Mouse (Mus musculus) retina, adult 2 months (tissue): ENCODE data around the gene Rps7.
A peak's percentile ranks its signal among the peaks of the same experiment; 100 is the strongest.

ENCODE experiments used
- DNase-seq: peaks from one replicate; pipeline ENCODE4 v3.0.0-alpha.2; 2012; ENCODE audit warnings: low read depth, low spot score

The Rps7 gene

DNA sequence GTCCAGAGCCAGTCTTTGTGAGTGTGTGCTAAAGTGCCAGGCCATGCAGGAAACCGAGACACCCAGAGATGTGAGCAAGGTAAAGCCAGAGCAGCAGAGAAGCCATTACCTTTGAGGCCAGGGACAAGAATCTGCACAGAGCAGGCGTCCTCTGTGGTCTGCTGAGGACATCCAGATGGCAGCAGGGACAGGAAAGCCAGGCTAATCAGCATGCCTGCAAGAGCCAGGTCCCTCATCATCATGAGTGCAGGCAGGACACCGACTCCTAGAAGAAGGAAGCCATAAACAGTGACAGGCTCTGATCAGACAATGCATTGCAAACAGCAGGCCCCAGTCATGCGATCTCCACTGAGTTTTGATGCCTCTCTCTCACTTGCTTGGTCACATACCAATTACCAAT, 18.5 kb downstream of the Rps7 start:
- no peak for DNase-seq

DNA sequence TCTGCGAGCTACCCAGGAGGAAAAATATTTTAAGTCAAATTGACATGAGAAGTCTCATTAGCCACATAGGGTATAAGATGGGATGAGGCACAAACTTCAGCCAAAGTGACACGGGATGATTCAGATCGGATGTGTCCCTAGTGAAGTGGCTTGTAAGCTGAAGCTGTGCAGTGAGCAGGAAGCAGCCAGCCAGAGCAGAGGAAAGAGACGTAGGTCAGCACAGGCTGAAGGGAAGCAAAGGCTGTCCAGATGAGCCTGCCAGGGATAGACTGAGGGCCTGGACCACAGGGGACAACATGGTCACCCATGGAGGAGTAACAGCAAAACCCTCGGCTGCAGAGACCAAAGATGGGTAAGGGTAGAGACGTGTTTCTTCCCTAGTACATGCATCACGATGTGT, 21.4 kb downstream of the Rps7 start:
- DNase-seq, result no peak

DNA sequence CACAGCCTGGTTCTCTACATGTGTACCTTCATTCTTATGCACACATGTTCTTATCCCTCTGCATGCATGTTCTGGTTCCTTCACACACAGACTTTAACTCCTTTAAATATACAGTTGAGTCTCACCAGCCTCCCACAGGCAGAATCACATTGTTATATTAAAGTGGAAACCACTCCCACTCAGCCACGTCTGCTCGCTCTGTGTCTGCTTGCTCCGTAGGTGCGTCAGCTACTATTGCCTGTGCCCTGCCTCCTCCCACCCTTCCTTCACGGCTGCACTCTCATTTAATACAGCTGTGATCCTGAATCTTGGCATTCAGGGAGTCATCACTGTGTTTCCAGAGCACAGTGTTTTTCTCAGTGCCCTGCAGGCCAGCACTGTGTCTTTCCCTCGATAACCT, 23.4 kb downstream of the Rps7 start:
- DNase-seq, result no peak

DNA sequence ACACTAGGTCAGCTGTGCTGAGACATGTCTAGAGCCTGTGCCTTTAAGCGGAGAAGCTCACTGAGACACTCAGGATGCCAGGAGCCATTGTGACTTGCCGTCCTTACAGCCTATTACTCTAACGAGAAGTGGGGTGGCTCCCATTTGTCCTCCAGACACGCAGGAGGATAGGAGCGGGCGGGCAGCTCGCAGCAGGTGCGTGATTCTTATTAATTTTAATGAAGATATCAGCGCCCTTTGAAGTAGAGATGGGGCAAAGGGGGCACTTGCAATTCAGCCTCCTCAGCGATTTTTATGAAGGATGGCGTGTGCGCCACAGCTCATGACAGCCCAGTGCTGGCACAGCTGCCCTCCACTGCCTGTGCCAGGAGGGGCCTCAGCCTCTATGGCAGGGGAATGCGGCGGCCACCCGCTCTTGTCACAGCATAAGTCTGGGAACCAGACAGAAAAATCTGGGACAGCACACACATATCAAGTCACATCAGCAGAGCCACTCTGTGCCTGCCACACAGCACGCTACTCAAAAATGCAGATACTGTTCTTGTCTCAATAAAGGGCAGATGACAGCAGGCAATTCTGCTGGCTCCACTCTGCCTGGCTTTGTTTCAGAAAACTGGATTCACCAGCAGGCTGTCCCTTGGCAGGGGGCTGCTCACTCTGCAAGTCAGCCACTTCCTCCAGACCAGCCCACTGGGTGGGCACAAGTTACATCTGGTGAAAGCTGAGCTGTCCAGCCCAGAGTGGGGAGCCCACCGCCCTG, 28.0 kb downstream of the Rps7 start:
- no peak for DNase-seq

DNA sequence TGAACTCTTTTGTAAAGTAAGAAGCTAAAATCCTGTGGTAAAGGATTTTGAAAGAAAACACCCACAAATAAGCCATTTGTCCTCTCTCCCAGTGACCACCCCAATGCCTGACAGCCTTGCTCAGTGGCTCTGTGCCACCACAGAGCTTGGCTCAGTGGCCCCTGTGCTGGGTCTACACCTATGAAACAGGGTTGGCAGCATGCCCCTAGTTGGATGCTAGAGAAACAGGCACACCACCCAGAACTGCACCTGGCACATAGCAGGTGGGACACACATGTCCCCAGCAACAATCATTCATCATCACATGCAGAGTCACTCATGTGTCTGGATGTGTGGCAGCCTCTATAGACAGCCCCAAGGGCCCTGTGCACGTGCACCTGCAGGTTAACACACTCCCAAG, 32.3 kb downstream of the Rps7 start:
- DNase-seq, result no peak

DNA sequence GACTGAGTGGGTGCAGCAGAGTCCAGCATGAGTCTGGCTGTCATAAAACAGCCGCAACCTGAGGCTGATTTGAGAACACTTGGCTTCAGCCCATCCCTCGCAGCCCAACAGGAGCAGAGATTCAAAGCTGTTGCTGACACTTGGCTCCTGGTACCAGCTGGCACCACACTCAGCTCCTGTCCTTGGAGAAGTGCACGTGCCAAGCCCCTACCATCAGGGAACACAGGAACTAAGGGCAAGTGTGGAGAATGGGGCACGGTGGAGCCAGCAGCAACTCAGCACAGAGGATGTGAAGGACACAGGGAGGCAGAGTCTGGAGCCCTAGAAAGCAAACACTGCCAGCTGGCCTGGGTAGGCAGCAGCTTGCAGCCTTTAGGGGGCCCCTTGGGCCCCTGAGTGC, 33.5 kb downstream of the Rps7 start:
- no peak for DNase-seq

DNA sequence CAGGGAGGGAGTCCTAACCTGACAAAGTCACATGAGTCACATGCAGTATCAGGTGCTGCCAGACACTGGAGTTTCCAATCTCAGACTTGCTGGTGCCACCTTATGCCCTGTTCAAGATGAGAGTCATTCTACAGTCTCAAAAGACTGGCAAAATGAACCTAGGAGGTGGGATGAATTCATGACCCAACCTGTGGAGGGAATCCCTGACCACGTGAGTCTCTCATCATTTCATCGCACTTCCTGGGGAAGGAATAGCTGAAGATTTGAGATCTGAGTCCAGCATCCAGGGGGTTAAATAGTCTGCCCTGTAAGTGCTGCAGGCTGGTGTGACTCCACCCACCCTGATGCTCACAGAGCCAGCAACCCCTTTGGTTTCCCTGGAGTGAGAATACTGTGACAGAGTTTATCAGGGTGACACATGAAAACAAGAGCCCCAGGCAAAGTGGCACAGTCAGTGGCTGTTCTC, 37.2 kb downstream of the Rps7 start:
- DNase-seq, result no peak

DNA sequence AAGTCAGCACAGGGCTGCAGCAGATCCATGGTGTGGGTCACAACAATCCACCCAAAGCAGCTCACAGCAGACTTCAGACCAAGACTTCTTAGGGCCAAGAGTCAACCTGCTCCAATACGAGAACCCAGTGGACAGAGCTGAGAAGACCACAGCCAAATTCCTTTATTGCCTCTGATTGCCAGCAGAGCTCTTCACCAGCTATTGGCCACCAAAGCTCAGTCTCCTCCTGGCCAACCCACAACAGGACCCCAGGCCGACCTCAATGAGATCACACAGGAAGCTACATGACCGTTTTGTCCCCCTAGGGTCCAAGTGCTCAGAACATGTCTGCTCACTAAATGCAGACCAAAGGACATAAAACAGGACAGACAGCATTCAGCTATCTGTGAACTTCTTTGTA, 37.6 kb downstream of the Rps7 start:
- no peak for DNase-seq

DNA sequence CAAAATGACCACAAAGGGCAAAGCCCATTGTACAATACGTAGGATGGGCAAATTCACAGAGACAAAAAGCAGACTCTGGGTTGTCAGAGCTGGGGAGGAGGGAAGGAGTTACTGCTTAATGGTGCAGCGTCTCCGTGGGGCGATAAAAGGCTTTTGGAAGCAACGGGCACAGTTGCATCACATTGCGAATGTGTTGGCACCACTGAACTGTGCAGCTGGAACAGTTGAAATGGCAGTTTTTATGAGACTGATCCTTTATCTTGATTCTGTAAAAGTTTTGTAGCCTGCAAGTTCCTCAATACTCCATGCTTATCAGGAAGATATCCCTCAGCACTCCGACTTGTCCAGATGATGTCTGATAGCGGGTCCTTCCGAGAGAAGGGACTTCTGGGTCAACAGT, 38.1 kb downstream of the Rps7 start:
- no peak for DNase-seq

DNA sequence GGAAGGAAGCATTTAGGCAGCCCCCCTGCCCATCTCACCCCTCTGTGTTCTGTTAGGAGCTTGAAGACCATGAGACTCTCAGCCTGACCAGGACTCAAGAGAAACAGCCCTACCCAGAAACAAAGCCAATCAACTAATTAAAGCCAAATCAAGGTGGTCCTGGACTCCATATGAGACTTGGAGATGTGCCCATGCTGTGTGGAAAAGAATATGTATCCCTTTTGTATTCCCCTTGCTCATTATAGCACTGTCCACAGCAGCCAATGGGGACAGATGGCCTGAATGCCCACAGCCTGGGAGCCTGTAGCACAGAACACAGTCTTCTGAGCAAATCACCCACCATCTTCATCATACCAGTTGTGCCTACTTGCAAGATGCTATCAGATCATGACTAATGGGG, 38.9 kb downstream of the Rps7 start:
- no peak for DNase-seq

DNA sequence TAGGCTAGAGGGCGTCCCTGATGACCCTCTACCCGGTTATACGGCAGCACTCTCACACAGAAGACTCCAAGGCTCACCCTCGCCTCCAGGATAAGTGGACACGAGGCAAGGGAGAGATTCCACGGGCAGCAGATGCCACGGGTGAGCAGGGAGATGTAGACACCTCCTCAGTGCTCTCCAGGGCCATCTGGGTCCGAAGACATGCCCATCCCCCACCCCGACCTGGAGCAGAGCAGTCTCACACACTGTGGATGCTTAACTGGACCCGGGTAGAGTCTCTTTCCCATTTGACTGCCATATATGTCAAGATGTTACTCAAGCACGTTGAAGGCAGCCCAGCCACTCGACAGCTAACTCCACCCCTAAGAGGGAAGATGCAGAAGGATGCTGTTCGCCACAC, 45.3 kb downstream of the Rps7 start:
- no peak for DNase-seq

DNA sequence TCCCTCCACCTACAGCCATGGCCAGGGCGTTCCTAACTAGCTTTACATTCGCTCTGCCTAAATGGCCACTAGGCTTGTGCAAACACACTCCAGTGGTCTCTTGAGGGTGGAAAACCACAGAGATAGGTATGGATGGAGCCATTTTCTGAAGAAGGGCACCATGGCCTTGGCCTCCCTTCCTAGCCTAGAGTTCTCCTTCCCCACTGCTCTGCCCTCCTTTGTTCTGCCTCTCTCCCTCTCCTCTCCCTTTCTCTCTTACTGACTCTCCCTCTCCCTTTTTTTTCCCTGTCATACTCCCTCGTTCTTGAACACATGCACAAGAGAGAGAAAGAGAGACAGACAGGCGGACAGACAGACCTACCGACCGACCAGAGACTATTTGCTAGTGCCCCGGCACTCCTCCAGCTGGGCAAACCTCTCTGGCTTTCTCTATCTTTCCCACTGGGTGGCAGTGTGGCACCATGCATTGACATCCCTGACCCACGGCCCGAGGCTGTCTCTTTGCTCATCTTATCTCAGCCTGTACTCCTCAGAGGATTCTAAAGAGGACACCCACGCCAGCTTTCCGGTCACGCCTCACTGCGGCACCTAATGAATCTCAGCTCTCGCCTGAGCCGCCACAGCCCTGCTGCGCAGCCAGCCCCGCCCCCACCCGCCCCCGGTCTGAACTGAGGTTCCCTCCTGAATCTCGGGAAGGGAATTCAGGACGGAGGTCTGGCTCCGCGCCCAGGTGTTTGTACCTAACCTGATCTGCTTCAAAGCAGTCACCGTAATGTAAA, 46.5 kb downstream of the Rps7 start:
- DNase-seq, result peak; percentile 71

DNA sequence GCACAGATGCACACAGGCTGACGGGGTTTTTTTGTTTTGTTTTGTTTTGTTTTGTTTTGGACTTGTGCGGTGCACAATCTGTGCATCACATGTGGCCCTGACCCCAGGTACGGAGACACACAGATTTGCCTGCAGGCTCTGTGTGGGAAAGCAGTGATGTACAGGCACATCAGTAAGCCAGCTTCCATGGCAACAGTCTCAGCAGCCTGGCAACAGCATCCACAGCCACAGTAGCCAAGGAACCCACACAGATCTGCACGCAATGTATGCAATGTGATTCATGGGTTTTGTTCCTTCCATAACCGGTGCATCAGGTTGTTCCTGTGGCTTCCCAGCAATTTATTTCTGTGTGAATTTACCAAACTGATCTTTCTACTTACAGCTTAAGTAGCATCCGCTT, 47.8 kb downstream of the Rps7 start:
- DNase-seq, result no peak

DNA sequence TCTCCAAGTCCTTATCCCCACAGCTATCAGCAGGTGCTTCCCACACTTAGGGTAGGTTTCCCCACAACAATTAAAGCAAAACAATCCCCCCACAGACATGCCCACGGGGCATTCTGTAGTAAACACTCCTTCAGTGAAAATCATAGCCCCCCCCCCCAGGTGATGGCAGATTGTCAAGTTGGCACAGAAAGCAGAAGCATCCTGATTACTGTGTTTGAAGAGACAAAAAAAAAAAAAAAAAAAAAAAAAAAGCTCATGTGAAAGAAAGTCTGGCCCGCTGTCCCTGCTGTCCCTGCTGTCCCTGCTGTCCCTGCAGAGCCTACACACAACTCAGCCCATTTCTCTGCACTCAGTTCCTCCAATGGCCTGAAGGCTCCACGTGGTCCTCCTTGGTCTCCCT, 51.7 kb downstream of the Rps7 start:
- DNase-seq, result no peak

DNA sequence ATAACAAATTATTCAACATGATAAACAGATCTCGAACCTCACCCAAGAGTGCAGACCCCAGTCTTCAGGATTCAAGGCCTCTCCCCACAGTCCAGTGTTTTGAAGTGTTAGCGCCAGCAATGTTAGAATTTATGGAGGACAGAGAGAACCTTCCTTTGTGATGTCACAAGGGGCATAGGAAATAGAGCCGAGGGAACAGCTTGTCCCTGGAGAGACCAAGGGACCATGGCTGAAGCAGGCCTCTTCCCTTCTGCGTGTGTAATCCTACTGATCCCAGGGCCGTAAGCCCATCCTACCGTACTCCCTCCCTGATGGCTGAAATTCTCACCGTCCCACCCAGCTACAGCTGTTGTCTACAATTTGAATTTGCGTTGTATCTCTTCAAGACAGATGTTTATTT, 53.3 kb downstream of the Rps7 start, which contains the start of gene Allc:
Gene Allc, minus strand, starts transcription at position 101 of the 400 bp plus-strand sequence.
- no peak for DNase-seq
